8 mouse cellular contexts compared by ENCODE assay signal in genomic region chr8:11700060-11701032, GRCm38 (mm10). TPM values are rescaled to one million over a fixed set of nuclear protein-coding genes. Genes with fewer than 3 reads are reported as not detected.
DNase-seq lines count a peak whose midpoint lies in the region; ATAC-seq and TF ChIP-seq lines count a peak whose summit lies in the region.

No protein-coding gene starts in this region.

- peak overlapping the region; percentile 54 for H3K4me2 ChIP-seq in forebrain, embryonic 13.5 days
- H3K4me2 ChIP-seq in liver, postnatal 0 days (ENCODE audit: low read depth, low read length) = peak overlapping the region; percentile 26; the same call in 1 of the 2 replicates
- peak overlapping the region; percentile 32 for H3K4me2 ChIP-seq in neural tube, embryonic 14.5 days (ENCODE audit: low read depth, low read length)

- intact Hi-C loops in heart, postnatal 10 days (cut with DNase I) = loop anchor here (2.0 to 5.0 kb wide), 3 partner anchors 68 to 152 kb away; no protein-coding TSS in a partner anchor

- peaks cover 4% of the 10 kb centered on the region; the same call in 1 of the 2 replicates for H3K4me1 ChIP-seq in forebrain, embryonic 13.5 days
- no peaks in the 10 kb centered on the region for H3K4me1 ChIP-seq in liver, postnatal 0 days (ENCODE audit: insufficient read depth)
- H3K4me1 ChIP-seq in neural tube, embryonic 14.5 days (ENCODE audit: control insufficient read depth, insufficient read depth, low read length) = no peaks in the 10 kb centered on the region
- H3K4me1 ChIP-seq in testis, adult 2 months (ENCODE audit: control insufficient read depth, insufficient read depth, low read length) = peaks cover 2% of the 10 kb centered on the region; the same call in 1 of the 2 replicates

- H3K27me3 ChIP-seq in forebrain, embryonic 13.5 days = no peaks in the 10 kb centered on the region
- H3K27me3 ChIP-seq in liver, postnatal 0 days (ENCODE audit: insufficient read depth, low read length) = peaks cover 4% of the 10 kb centered on the region; the same call in 1 of the 2 replicates
- H3K27me3 ChIP-seq in neural tube, embryonic 14.5 days (ENCODE audit: control insufficient read depth, insufficient read depth, low read length) = no peaks in the 10 kb centered on the region
- H3K27me3 ChIP-seq in testis, adult 2 months (ENCODE audit: control insufficient read depth, insufficient read depth, low read length) = no peaks in the 10 kb centered on the region

- peak overlapping the region; percentile 20 for H3K4me3 ChIP-seq in forebrain, embryonic 13.5 days
- no peak overlapping the region for H3K4me3 ChIP-seq in liver, postnatal 0 days (ENCODE audit: low read depth, low read length)
- no peak overlapping the region for H3K4me3 ChIP-seq in neural tube, embryonic 14.5 days (ENCODE audit: low read depth, low read length)
- no peak overlapping the region; the same call in 1 of the 2 replicates for H3K4me3 ChIP-seq in testis, adult 2 months (ENCODE audit: control insufficient read depth, low read depth, low read length)

- peak; percentile 30 to 50 for DNase-seq in CD8-positive naive resting alpha-beta T cell, adult 2 months (ENCODE audit: low read depth in 2 of 2, low spot score in 2 of 2)
- DNase-seq in c-Kit-positive CD71-positive TER-119-negative erythroid progenitor cells, embryonic 14.5 days (ENCODE audit: low read depth) = peak; percentile 40
- DNase-seq in heart, postnatal 10 days = peak; percentile 85 to 92
- DNase-seq in large intestine, adult 2 months (ENCODE audit: low read depth, low spot score) = peak; percentile 55
- peak; percentile 87 for DNase-seq in liver, postnatal 0 days

- no peak for TF ChIP-seq EP300 in liver, postnatal 0 days (IDR thresholded peaks at IDR 0.05; ENCODE audit: low read depth)

- peak; percentile 87 for TF ChIP-seq CTCF in liver, postnatal 0 days (IDR thresholded peaks at IDR 0.05; ENCODE audit: low read depth)
- peak; percentile 75; the same call in 1 of the 2 replicates for TF ChIP-seq CTCF in testis, adult 2 months (IDR thresholded peaks at IDR 0.05; ENCODE audit: control insufficient read depth, insufficient read depth, insufficient replicate concordance, low read depth, low read length)

- peak overlapping the region; percentile 52 for H3K9ac ChIP-seq in forebrain, embryonic 13.5 days
- H3K9ac ChIP-seq in liver, postnatal 0 days (replicated peaks) = no peak overlapping the region
- no peak overlapping the region for H3K9ac ChIP-seq in neural tube, embryonic 14.5 days (replicated peaks; ENCODE audit: low read depth, low read length)

- no peaks in the 10 kb centered on the region for H3K36me3 ChIP-seq in forebrain, embryonic 13.5 days (ENCODE audit: poor library complexity, severe bottlenecking)
- no peaks in the 10 kb centered on the region for H3K36me3 ChIP-seq in liver, postnatal 0 days (replicated peaks; ENCODE audit: insufficient read depth, low read length)
- no peaks in the 10 kb centered on the region for H3K36me3 ChIP-seq in neural tube, embryonic 14.5 days (ENCODE audit: control insufficient read depth, insufficient read depth, low read length)
- H3K36me3 ChIP-seq in testis, adult 2 months (ENCODE audit: control insufficient read depth, insufficient read depth, low read length) = no peaks in the 10 kb centered on the region

- ATAC-seq in forebrain, embryonic 13.5 days = peak; percentile 88
- peak; percentile 88 for ATAC-seq in liver, postnatal 0 days
- peak; percentile 87; the same call in 1 of the 2 replicates for ATAC-seq in neural tube, embryonic 14.5 days (ENCODE audit: low read depth)

- TF ChIP-seq POLR2A in testis, adult 2 months (IDR thresholded peaks at IDR 0.05; ENCODE audit: control insufficient read depth, low read depth, low read length) = no peak

- 37% methylated on average over 26 of the region's 26 CpGs for WGBS in forebrain, embryonic 13.5 days
- WGBS in large intestine, adult 2 months = 27% methylated on average over 26 of the region's 26 CpGs
- 30% methylated on average over 26 of the region's 26 CpGs for WGBS in liver, postnatal 0 days (ENCODE audit: insufficient replicate concordance)
- WGBS in neural tube, embryonic 14.5 days = 38% methylated on average over 26 of the region's 26 CpGs

- no peak overlapping the region for H3K27ac ChIP-seq in forebrain, embryonic 13.5 days
- no peak overlapping the region for H3K27ac ChIP-seq in liver, postnatal 0 days (ENCODE audit: low read depth)
- no peak overlapping the region for H3K27ac ChIP-seq in neural tube, embryonic 14.5 days (ENCODE audit: low read depth, low read length)
- no peak overlapping the region for H3K27ac ChIP-seq in testis, adult 2 months (ENCODE audit: control insufficient read depth, insufficient read depth, low read depth, low read length)

- no peaks in the 10 kb centered on the region for H3K9me3 ChIP-seq in forebrain, embryonic 13.5 days (replicated peaks)
- no peaks in the 10 kb centered on the region for H3K9me3 ChIP-seq in liver, postnatal 0 days (ENCODE audit: low read length)
- no peaks in the 10 kb centered on the region for H3K9me3 ChIP-seq in neural tube, embryonic 14.5 days (ENCODE audit: control insufficient read depth, low read length)

RNA-seq across cellular contexts. Expression of gene 1700016D06Rik, which starts 0.5 kb away (rescaled TPM):
- not detected in 2 replicates for polyA plus RNA-seq in forebrain, embryonic 13.5 days (2015; fragmentation: Nextera tagmentation; extraction: Ambion mirVana)
- not detected for total RNA-seq in heart, postnatal 10 days (2021)
- polyA plus RNA-seq in large intestine, adult 2 months (2012; rRNA removed) = not detected in 2 replicates
- polyA plus RNA-seq in liver, postnatal 0 days (2015; fragmentation: Nextera tagmentation; extraction: Ambion mirVana) = not detected in 2 replicates
- not detected in 2 replicates for polyA plus RNA-seq in neural tube, embryonic 14.5 days (2014; fragmentation: Nextera tagmentation; extraction: Ambion mirVana)
- polyA plus RNA-seq in testis, adult 2 months (2012; rRNA removed) = 38.4 and 47.0 TPM in 2 replicates

RNA-seq across cellular contexts. Expression of gene Arhgef7, which starts 27.2 kb away (rescaled TPM):
- 58.5 and 61.8 TPM in 2 replicates for polyA plus RNA-seq in forebrain, embryonic 13.5 days (2015; fragmentation: Nextera tagmentation; extraction: Ambion mirVana)
- total RNA-seq in heart, postnatal 10 days (2021) = 100 to 1,000 TPM; 174 to 190 TPM
- polyA plus RNA-seq in large intestine, adult 2 months (2012; rRNA removed) = 19.9 and 26.1 TPM in 2 replicates
- polyA plus RNA-seq in liver, postnatal 0 days (2015; fragmentation: Nextera tagmentation; extraction: Ambion mirVana) = 7.6 and 9.2 TPM in 2 replicates
- polyA plus RNA-seq in neural tube, embryonic 14.5 days (2014; fragmentation: Nextera tagmentation; extraction: Ambion mirVana) = 79.2 and 82.1 TPM in 2 replicates
- 19.9 TPM in 2 replicates for polyA plus RNA-seq in testis, adult 2 months (2012; rRNA removed)

Comparison
In these comparisons a context has a peak if more than half of its experiments do, and no peak if none do; other contexts are left out.
1. RNA of gene 1700016D06Rik, which starts 0.5 kb away (polyA plus RNA-seq): 38.4 to 47.0 TPM in testis, adult 2 months; not detected in neural tube, embryonic 14.5 days, not detected in forebrain, embryonic 13.5 days, not detected in large intestine, adult 2 months and not detected in liver, postnatal 0 days; every median in the first group is over 10 times any median in the second.
2. Peak in every context shown above with its lines, with median percentiles within 50 percentile points of each other: DNase-seq, ATAC-seq and H3K4me2 ChIP-seq.